Mouse (Mus musculus): Measurements from ENCODE around the gene Dock2.

The Dock2 gene

DNA sequence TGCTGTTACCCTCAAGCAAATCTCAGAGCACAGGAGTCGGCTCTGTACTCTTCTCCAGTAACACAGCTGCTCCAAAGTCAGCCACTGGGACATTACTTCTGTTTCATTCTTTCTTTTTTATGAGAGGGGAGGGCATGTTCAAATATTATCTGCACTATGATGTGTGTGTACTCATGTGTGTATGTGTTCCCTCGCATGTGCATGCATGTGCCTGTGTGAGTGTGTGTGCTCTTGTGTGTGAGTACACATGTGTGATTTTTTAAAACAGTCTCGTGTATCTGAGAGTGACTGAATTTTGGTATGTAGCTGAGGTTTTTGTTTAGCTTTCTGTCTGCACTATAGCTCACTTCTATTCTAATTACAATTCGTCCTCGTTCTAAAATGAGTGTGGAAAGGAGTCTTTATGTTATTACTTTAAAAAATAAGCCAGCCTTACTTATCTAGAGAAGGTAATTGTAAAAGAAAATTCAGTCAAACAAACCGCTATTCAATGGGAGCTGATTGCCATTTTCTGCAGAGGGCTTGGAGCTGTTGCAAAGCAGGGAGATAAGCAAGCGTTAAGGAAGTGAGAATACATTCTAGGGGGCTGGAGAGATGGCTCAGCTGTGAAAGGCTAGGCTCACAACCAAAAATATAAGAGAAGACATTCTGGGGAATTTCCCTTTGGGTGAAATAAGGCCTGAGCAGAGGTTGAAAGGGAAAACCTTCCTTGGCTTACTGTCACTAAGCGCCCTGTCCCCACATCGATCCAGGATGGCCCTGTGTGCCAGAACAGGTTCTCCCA is 589.3 kb downstream of the Dock2 start:
- DNase-seq (ENCODE audit: low spot score in 2 of 2): no peak

DNA sequence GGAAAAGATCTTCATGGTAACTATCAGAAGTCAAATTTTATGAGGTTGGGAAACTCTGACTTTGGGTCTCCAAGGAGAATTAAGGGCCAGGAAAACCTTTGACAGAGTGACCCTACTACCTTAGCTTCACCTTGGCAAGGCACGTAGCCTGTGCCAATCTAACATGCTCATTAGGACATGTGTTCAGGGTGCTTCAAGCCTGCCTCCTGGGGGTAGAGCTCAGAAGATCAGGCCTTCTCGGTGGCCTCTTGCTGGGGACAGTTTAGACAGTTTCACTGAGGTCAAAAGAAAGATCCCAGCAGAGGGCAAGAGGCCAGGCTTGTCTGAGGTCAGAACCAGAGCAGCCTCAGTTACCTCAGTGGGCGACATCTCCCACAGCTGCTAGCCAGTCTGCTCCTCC is 590.0 kb downstream of the Dock2 start:
- no peak for DNase-seq (ENCODE audit: low spot score in 2 of 2)

GRCm38 (mm10) chr11:34184266-34184665 is 599.4 kb downstream of the Dock2 start:
- no peak for DNase-seq (ENCODE audit: low spot score in 2 of 2)

GRCm38 (mm10) chr11:34181214-34182117 is 602.2 kb downstream of the Dock2 start:
- no peak for DNase-seq (ENCODE audit: low spot score in 2 of 2)

DNA sequence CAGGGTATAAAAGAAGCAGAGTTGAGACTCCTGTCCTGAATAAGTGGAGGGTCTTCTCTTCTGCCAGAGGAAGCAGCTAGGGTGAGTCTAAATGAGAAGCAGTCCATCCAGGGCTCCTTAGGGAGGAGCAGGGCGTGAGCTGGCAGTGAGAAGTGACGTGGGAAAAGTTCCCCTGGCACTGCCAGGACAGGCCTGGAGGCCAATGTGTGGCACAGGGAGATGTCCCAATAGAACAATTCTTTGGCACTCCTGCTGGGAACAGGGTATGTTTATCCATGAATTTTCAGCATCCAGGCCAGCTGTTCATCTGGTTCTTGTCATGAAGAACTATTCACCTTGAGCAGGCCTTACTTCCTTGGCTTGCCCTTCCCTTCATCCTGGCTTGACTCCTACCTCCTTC is 604.9 kb downstream of the Dock2 start:
- no peak for DNase-seq (ENCODE audit: low spot score in 2 of 2)

Measured in spleen, postnatal 4 days (tissue).